Mouse (Mus musculus) neural tube, embryonic 14.5 days (tissue): ENCODE measurements around the gene Lcn8. TPM values are rescaled to one million over a fixed set of nuclear protein-coding genes. Genes with fewer than 3 reads are reported as not detected.
A peak's percentile ranks its signal among the peaks of the same experiment; 100 is the strongest.

Experiments
- ATAC-seq: fragments of 200-750 bp; cut with Nextera tagmentation; 2 replicates; pipeline ENCODE4 v1.8.0; 2017; ENCODE audit warnings: low read depth, mild to moderate bottlenecking, moderate TSS enrichment, moderate library complexity
- H3K27ac ChIP-seq: fragments of 300-500 bp; sonication (generic); 2 replicates; pipeline ENCODE4 v1.5.1; 2014; ENCODE audit warnings: low read depth, mild to moderate bottlenecking, control low read depth, low read length, moderate library complexity, mixed read lengths
- H3K27me3 ChIP-seq: fragments of 300-500 bp; sonication (generic); 2 replicates; pipeline ENCODE4 v1.6.1; 2014; ENCODE audit warnings: low read length; ENCODE audit not compliant: control insufficient read depth, insufficient read depth
- H3K36me3 ChIP-seq: fragments of 300-500 bp; sonication (generic); 2 replicates; pipeline ENCODE4 v1.6.1; 2014; ENCODE audit warnings: low read length, mixed read lengths; ENCODE audit not compliant: control insufficient read depth, insufficient read depth
- H3K4me1 ChIP-seq: fragments of 300-500 bp; sonication (generic); 2 replicates; pipeline ENCODE4 v1.6.1; 2014; ENCODE audit warnings: low read length; ENCODE audit not compliant: control insufficient read depth, insufficient read depth
- H3K4me2 ChIP-seq: fragments of 300-500 bp; sonication (generic); 2 replicates; pipeline ENCODE4 v1.6.1; 2014; ENCODE audit warnings: mild to moderate bottlenecking, low read depth, low read length, control low read depth
- H3K4me3 ChIP-seq: fragments of 300-500 bp; sonication (generic); 2 replicates; pipeline ENCODE4 v1.5.1; 2014; ENCODE audit warnings: low read depth, low read length, control low read depth, mixed read lengths
- H3K9ac ChIP-seq: fragments of 300-500 bp; sonication (generic); replicated peaks from 2 replicates; pipeline ENCODE4 v1.6.1; 2014; ENCODE audit warnings: low read depth, mild to moderate bottlenecking, control low read depth, low read length, mixed read lengths
- H3K9me3 ChIP-seq: fragments of 300-500 bp; sonication (generic); 2 replicates; pipeline ENCODE4 v1.6.1; 2016; ENCODE audit warnings: low read length; ENCODE audit not compliant: control insufficient read depth
- WGBS: fragments of 180-500 bp; shearing (Covaris S2); extraction: QIAGEN DNeasy Blood & Tissue Kit; methylation state at CpG from one replicate; pipeline ENCODE4 v1.1.7; 2014; 5-methylcytosine and 5-hydroxymethylcytosine counted together
- polyA plus RNA-seq: library from polyadenylated mRNA; unstranded; fragments of >200 nt; fragmentation: Nextera tagmentation; extraction: Ambion mirVana; gene quantifications from 2 replicates; pipeline ENCODE4 v1.2.1, GENCODE M21; 2014

Lcn8 gene
- not detected in 2 replicates for polyA plus RNA-seq

DNA sequence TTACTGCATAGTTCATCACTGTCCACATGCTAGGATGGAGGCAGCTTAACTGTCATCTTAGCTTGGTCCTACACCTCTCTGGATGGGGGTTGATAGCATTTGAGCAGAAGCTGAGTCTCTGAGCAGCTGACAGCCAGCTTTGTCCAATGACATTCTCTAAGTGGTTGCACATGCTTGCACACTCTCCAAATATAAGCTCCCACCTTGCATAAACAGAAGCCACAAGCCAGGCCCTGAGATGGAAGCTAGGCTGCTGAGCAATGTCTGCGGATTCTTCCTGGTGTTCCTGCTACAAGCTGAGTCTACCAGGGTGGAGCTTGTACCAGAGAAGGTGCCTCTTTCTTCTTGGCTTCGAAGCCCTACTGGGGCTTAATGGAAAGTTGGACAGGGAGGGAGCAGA lies at the start of gene Lcn8:
Lcn8 (plus strand) TSS at position 219 of the 400 bp plus-strand sequence.
- ATAC-seq = no peak
- Histone ChIP-seq H3K4me3 (no peak within 1 kb of the TSS), H3K27ac (no peak within 1 kb of the TSS), H3K27me3 (no peaks in the 10 kb centered on the region), H3K36me3 (no peaks in the 10 kb centered on the region), H3K9me3 (no peaks in the 10 kb centered on the region), H3K4me1 (no peaks in the 10 kb centered on the region), H3K9ac (no peak within 1 kb of the TSS), H3K4me2 (no peak within 1 kb of the TSS)
- WGBS = 67% methylated on average over 2 of the region's 2 CpGs

DNA sequence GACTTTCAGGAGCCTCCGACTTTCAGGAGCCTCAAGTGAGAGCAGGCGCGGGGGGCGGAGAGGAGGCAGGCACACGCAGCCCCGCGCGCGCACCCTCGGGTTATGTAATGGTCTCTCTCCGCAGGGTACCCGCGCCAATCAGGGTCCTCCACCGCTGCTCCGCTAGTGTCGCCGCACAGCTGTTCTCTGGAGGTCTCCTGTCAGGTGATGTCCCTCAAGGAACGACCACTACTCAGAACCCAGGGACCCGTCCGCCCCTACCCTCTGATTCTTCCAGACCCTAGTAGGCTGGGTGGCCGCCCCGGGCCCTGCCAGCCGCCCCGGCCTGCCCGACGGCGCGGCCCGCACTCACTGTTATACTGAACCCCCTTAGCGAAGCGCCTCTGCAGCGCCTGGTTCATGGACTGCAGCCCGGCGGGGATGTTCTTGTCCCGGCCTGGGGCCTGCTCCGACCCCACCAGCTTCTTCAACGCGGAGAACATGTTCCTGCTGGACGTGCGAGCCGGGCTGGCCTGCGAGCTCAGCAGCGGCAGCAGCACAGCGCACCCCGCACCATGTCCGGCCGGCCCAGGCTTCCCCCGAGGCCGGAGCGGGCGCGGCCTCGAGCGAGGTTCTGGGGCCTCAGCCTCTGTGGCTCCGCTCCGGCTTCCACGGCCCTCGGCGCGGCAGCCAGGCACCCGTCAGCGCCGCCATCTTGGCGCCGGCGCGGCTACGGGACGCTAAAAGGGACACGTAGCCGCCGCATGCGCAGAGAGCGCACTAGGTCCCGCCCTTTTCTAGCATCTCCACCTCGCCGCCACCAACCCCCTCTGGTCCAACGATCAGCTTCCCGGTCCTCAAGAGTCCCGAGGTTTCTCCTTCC lies 44.9 kb upstream of the Lcn8 start, which contains the start of gene Rabl6:
Rabl6 (minus strand) TSS at position 761 of the 862 bp plus-strand sequence.
- Histone ChIP-seq H3K27ac (peak within 1 kb of the TSS; percentile 93), H3K9me3 (no peaks in the 10 kb centered on the region), H3K27me3 (no peaks in the 10 kb centered on the region), H3K4me3 (peak within 1 kb of the TSS; percentile 100), H3K36me3 (no peaks in the 10 kb centered on the region), H3K4me1 (peaks cover 12% of the 10 kb centered on the region), H3K9ac (peak within 1 kb of the TSS; percentile 94), H3K4me2 (peak within 1 kb of the TSS; percentile 60)
- WGBS = under 1% methylated on average over 78 of the region's 80 CpGs
- peak; percentile 93 for ATAC-seq

DNA sequence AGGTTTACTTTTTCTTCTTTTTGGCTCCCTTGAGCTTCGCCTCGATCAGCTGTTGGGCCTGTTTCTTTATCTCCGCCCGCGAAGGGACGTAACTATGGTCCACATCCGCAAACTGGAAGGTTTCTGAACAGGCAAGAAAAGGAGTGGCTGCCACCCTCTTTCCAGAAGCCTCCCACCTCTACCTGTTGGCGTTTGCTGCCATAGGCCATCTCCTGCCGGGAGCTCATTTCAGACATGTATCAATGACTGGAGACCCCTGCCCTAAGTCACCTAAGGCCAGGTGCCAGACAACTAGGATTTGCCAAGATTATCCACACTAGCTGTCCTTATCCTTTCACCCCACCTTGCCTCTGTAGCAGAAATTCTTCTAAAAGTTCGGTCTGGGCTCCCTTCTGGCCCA lies 44.2 kb upstream of the Lcn8 start:
- peak overlapping the region; percentile 60 for H3K4me2 ChIP-seq
- H3K27ac ChIP-seq = peak overlapping the region; percentile 25; the same call in 1 of the 2 replicates
- 0 out of 2 replicates have a peak overlapping the region, but pooled peaks have one; percentile 94 for H3K9ac ChIP-seq
- no peak; the same call in 1 of the 2 replicates for ATAC-seq
- H3K4me3 ChIP-seq = peak overlapping the region; percentile 100; the same call in 1 of the 2 replicates
- H3K4me1 ChIP-seq = peaks cover 12% of the 10 kb centered on the region
- no peaks in the 10 kb centered on the region for H3K9me3 ChIP-seq
- WGBS = 67% methylated on average over 10 of the region's 10 CpGs
- H3K36me3 ChIP-seq = no peaks in the 10 kb centered on the region
- H3K27me3 ChIP-seq = no peaks in the 10 kb centered on the region

DNA sequence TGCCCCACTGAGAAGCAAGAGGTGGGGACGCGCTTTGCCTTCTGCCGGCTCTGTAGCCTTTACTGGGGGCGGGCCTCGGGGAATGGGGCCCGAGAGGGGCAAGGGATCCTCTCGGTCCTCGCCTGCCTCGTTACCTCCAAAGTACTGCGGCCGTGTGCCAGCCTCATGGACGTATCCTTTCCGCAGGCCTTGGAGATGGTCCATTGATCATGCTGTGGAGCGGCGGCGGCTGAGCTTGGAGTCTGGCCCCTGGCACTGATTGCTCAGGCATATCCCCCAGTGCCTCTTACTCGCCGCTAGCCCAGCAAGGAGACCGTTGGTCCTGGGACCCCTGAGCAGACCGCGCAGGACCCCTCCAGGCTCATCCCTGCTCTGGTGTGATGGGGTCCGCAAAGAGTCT lies 36.5 kb upstream of the Lcn8 start:
- no peak overlapping the region for H3K4me2 ChIP-seq
- H3K36me3 ChIP-seq = no peaks in the 10 kb centered on the region
- ATAC-seq = no peak
- WGBS = 19% methylated on average over 22 of the region's 22 CpGs
- no peak overlapping the region for H3K27ac ChIP-seq
- 0 out of 2 replicates have a peak, but pooled peaks cover 3% of the 10 kb centered on the region for H3K4me1 ChIP-seq
- H3K9me3 ChIP-seq = no peaks in the 10 kb centered on the region
- H3K9ac ChIP-seq = no peak overlapping the region
- H3K27me3 ChIP-seq = peaks cover 13% of the 10 kb centered on the region; the same call in 1 of the 2 replicates
- H3K4me3 ChIP-seq = no peak overlapping the region

DNA sequence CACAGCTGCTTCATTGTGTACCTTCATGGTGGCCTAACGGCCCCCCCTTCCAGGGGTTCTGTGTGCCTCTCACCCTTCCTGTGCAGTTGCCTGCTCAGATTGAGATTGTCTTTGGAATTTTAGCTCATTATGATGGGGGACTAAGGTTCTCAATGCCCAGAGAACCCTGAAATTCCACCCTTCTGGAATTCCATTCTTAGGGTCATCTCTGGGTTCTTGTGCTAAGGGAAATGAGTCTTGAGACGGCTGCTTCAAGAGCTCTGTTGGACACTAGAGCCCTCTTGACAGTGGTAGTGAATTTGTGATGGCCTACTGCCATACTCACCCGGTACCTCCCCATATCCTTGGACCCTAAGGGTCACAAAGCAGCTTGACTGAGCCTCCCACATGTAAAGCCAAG lies 35.3 kb upstream of the Lcn8 start, which contains the start of gene Ccdc183:
Ccdc183 (minus strand) TSS at position 101 of the 400 bp plus-strand sequence.
- Histone ChIP-seq H3K4me1 (0 out of 2 replicates have a peak, but pooled peaks cover 3% of the 10 kb centered on the region), H3K36me3 (no peaks in the 10 kb centered on the region), H3K4me3 (no peak within 1 kb of the TSS), H3K9ac (no peak within 1 kb of the TSS), H3K4me2 (no peak within 1 kb of the TSS), H3K27me3 (peaks cover 13% of the 10 kb centered on the region; the same call in 1 of the 2 replicates), H3K27ac (no peak within 1 kb of the TSS), H3K9me3 (no peaks in the 10 kb centered on the region)
- 87% methylated on average over 3 of the region's 3 CpGs for WGBS
- no peak for ATAC-seq

DNA sequence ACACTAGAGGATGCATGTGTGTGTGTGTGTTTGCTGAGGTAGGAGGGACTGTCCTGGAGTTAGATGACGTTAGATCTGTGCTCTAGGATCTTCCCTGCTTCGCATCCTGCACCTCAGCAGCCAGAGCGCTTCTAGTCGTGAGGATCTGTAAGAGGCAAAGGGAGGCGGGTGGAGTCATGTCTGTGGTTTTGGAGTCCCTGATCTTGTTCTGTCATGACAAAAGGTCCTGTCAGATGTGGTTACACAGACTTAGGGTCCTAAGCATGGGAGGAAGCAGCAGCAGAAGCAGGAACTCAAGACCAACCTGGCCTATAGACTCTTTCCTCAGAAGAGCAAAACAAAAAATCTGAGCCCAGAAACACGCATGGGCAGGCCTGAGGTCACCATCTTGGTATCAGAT lies 32.5 kb upstream of the Lcn8 start:
- no peak overlapping the region for H3K9ac ChIP-seq
- 0 out of 2 replicates have a peak, but pooled peaks cover 3% of the 10 kb centered on the region for H3K4me1 ChIP-seq
- no peaks in the 10 kb centered on the region for H3K9me3 ChIP-seq
- H3K27ac ChIP-seq = no peak overlapping the region
- H3K4me3 ChIP-seq = no peak overlapping the region
- H3K36me3 ChIP-seq = no peaks in the 10 kb centered on the region
- H3K4me2 ChIP-seq = no peak overlapping the region
- 88% methylated on average over 6 of the region's 6 CpGs for WGBS
- peaks cover 10% of the 10 kb centered on the region; the same call in 1 of the 2 replicates for H3K27me3 ChIP-seq
- no peak for ATAC-seq

DNA sequence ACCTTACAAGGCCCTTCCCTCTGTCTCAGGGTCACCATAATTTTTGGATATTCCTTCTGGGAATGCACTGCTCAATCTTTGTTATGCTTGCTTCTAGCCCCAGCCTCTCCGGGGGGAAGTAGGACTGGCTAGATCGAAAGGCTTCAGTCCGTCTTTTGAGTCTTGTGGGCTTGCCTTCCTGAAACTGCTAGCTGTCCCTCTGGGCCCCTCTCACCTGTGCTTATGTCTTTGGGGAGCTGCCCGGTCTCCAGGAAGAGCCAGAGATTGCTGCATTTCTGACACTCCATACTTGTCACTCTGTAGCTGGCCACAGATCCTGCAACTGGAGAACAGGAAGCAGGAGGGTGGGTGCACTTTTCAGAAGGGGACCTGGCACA lies 32.1 kb upstream of the Lcn8 start:
- H3K4me3 ChIP-seq = no peak overlapping the region
- 0 out of 2 replicates have a peak, but pooled peaks cover 3% of the 10 kb centered on the region for H3K4me1 ChIP-seq
- peaks cover 6% of the 10 kb centered on the region; the same call in 1 of the 2 replicates for H3K27me3 ChIP-seq
- H3K27ac ChIP-seq = no peak overlapping the region
- 91% methylated on average over 4 of the region's 4 CpGs for WGBS
- H3K9me3 ChIP-seq = no peaks in the 10 kb centered on the region
- H3K9ac ChIP-seq = no peak overlapping the region
- no peaks in the 10 kb centered on the region for H3K36me3 ChIP-seq
- ATAC-seq = no peak
- peak overlapping the region; percentile 76; the same call in 1 of the 2 replicates for H3K4me2 ChIP-seq

DNA sequence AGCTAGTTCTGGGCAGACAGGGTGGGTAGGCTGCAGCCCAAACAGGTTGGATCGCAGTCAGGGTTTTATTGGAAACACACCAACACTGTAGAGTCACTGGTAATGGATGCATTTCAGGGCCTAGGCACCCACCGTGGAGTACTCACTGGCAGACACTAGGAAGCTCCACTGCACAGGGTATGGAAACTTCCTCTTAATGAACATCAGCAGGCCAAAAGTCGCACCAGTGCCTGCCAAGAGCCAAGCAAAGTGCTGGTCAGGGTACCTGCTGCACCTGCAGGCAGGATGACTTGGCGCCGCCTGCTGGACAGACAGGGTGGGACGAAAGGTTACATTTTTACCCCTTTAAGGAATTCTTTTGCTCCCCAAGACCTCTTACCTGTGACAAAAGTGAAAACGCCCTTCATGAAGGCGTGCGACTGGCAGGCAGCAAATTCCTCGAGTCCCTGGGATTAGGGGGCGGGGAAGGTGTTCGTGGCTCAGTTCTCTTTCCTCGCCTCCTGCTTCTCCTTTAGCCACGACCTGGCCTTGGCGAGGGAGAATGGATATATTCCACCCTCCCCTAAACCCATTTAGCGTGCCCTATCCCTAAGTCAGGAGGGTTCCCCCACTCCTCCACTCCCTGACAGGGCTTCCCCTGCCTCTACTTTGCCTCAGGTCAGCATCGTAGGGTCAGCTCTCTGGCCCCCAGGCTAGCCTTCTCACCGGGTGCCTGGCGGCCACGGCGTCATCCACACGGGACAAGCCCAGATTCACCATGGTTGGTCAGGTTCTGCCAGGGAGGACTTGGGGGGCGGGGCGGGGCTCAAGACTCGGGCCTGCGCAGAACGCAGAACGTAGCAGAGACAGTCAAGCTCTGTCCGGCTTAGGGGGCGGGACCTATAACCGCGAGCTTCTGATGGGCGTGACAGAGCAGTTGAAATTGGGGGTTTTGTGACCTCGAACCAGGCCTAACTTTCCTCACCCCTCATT lies 31.4 kb upstream of the Lcn8 start, which contains the start of gene Tmem141:
Tmem141 (minus strand) TSS at position 777 of the 972 bp plus-strand sequence.
- peaks cover 4% of the 10 kb centered on the region; the same call in 1 of the 2 replicates for H3K27me3 ChIP-seq
- WGBS = 8% methylated on average over 34 of the region's 34 CpGs
- peak within 1 kb of the TSS; percentile 76 for H3K4me2 ChIP-seq
- peak within 1 kb of the TSS; percentile 49 for H3K4me3 ChIP-seq
- peak within 1 kb of the TSS; percentile 52; the same call in 1 of the 2 replicates for H3K27ac ChIP-seq
- no peaks in the 10 kb centered on the region for H3K36me3 ChIP-seq
- H3K9ac ChIP-seq = peak within 1 kb of the TSS; percentile 77
- no peaks in the 10 kb centered on the region for H3K9me3 ChIP-seq
- peak; percentile 95 for ATAC-seq
- H3K4me1 ChIP-seq = 0 out of 2 replicates have a peak, but pooled peaks cover 3% of the 10 kb centered on the region
